Mouse (Mus musculus): ENCODE data around the gene Gadd45g. TPM values are rescaled to one million over a fixed set of nuclear protein-coding genes. Genes with fewer than 3 reads are reported as not detected.

The Gadd45g gene
- polyA plus RNA-seq (2012; rRNA removed; ENCODE audit: low replicate concordance), result 13.6 and 45.7 TPM in 2 replicates

GRCm38 (mm10) chr13:51846301-51846867, at the start of gene Gadd45g:
Gene Gadd45g, plus strand, starts transcription at chr13:51846678.

Other genes starting within 250 kb of the Gadd45g start
- gene Cks2, start 201.4 kb upstream of the Gadd45g start, polyA plus RNA-seq (2012; rRNA removed; ENCODE audit: low replicate concordance), result 8.5 and 22.8 TPM in 2 replicates
- 9.6 and 13.4 TPM in 2 replicates for gene Secisbp2, start 195.0 kb upstream of the Gadd45g start, polyA plus RNA-seq (2012; rRNA removed; ENCODE audit: low replicate concordance)
- 11.5 and 12.0 TPM in 2 replicates for gene Sema4d, start 52.9 kb upstream of the Gadd45g start, polyA plus RNA-seq (2012; rRNA removed; ENCODE audit: low replicate concordance)

Data from duodenum, adult 2 months (tissue).